Comparison of ENCODE assay signal across 26 mouse cellular contexts in genomic region chr6:43442191-43442590, GRCm38 (mm10).
A peak's percentile ranks its signal among the peaks of the same experiment; 100 is the strongest.
DNase-seq lines count a peak whose midpoint lies in the region; ATAC-seq and TF ChIP-seq lines count a peak whose summit lies in the region.
"Had no signal": no experiment of that assay in that cellular context is flagged by ENCODE, and none has a peak within 500 bp of the region (broad histone marks: within the 10 kb centered on the region; RNA-seq: fewer than 3 reads in every experiment).

No protein-coding gene starts in this region.

- no peaks in the 10 kb centered on the region for H3K36me3 ChIP-seq in G1E (replicated peaks)
- no peaks in the 10 kb centered on the region for H3K36me3 ChIP-seq in kidney, adult 2 months (ENCODE audit: control insufficient read depth, insufficient read depth, low read length)
- H3K36me3 ChIP-seq: forebrain, embryonic 10.5 days; heart, embryonic 12.5 days; heart, embryonic 15.5 days had no signal

- peak overlapping the region; percentile 55 for H3K4me3 ChIP-seq in G1E (ENCODE audit: low read depth, low read length)
- H3K4me3 ChIP-seq in kidney, adult 2 months (ENCODE audit: insufficient read depth, low read depth, low read length) = no peak overlapping the region
- H3K4me3 ChIP-seq: forebrain, embryonic 10.5 days; heart, embryonic 12.5 days; heart, embryonic 15.5 days had no signal

- no peaks in the 10 kb centered on the region for H3K9me3 ChIP-seq in G1E (replicated peaks)
- H3K9me3 ChIP-seq: forebrain, embryonic 10.5 days; heart, embryonic 12.5 days; heart, embryonic 15.5 days had no signal

- 94% methylated on average over 3 of the region's 3 CpGs for WGBS in kidney, adult 2 months

- no peaks in the 10 kb centered on the region for H3K4me1 ChIP-seq in G1E (ENCODE audit: insufficient read depth, low read depth, low read length)
- H3K4me1 ChIP-seq in kidney, adult 2 months (ENCODE audit: control insufficient read depth, insufficient read depth, low read length) = no peaks in the 10 kb centered on the region
- H3K4me1 ChIP-seq: heart, embryonic 15.5 days had no signal

- TF ChIP-seq POLR2A in kidney, adult 2 months (IDR thresholded peaks at IDR 0.05; ENCODE audit: low read depth, low read length) = no peak

- TF ChIP-seq CTCF in G1E (IDR thresholded peaks at IDR 0.05; ENCODE audit: low read depth, low read length) = no peak
- TF ChIP-seq CTCF in kidney, adult 2 months (conservative IDR thresholded peaks at IDR 0.05; ENCODE audit: insufficient read depth, insufficient read length, low read depth, low read length) = no peak

- DNase-seq in 3134 (ENCODE audit: extremely low read depth, insufficient read length, low spot score) (peak; percentile 11), G1E (ENCODE audit: low spot score) (no peak), R1 (ENCODE audit: low read depth, low spot score) (peak; percentile 11)
- DNase-seq in kidney, adult 2 months = no peak
- no peak for DNase-seq in adrenal gland, postnatal 25 days
- no peak for DNase-seq in kidney, adult 9 months
- DNase-seq: adrenal gland, adult 2 months; adrenal gland, postnatal 14 days; cerebellum, adult 18-20 months; cerebellum, adult 9-10 months; cerebellum, postnatal 14 days; forebrain, postnatal 0 days; gastrocnemius, postnatal 25 days; heart, adult 18-20 months; heart, postnatal 10 days; heart, postnatal 36 days; kidney, adult 18-20 months had no signal

- H3K27ac ChIP-seq in kidney, adult 2 months (ENCODE audit: insufficient read depth, low read depth, low read length) = no peak overlapping the region
- H3K27ac ChIP-seq: forebrain, embryonic 10.5 days; heart, embryonic 15.5 days; hindbrain, embryonic 14.5 days; hindbrain, postnatal 0 days had no signal

- ATAC-seq in G1E (ENCODE audit: extremely low read depth, insufficient number of reproducible peaks, low FRiP score, poor library complexity, severe bottlenecking) = 0 out of 2 replicates have a peak, but pooled peaks have one; percentile 22
- ATAC-seq: CD4-positive, CD25-positive, alpha-beta regulatory T cell, adult 4 months; forebrain, embryonic 14.5 days; forebrain, postnatal 0 days; hindbrain, postnatal 0 days; inflammation-experienced regulatory T-cells, adult 6 months; intestine, embryonic 16.5 days had no signal

- H3K27me3 ChIP-seq in G1E (ENCODE audit: insufficient read depth, low read length) = no peaks in the 10 kb centered on the region
- no peaks in the 10 kb centered on the region for H3K27me3 ChIP-seq in kidney, adult 2 months (replicated peaks; ENCODE audit: control insufficient read depth, insufficient read depth, low read length)
- H3K27me3 ChIP-seq: heart, embryonic 12.5 days; heart, embryonic 15.5 days had no signal

Comparison
In these comparisons a context has a peak if more than half of its experiments do, and no peak if none do; other contexts are left out.
1. DNase-seq: peak in 3134 (single experiment) and R1 (single experiment); none in G1E (single experiment), kidney, adult 2 months (single experiment), adrenal gland, postnatal 25 days (single experiment) and kidney, adult 9 months (single experiment).